Mouse (Mus musculus) adrenal gland (tissue): Measurements from ENCODE around the gene 9930104L06Rik.

Experiments
- intact Hi-C: fragments of 180-260 bp; cut with DNase I; formaldehyde crosslinking; loops from one replicate; pipeline ENCODE4 v1.15.1; 2025

Gene 9930104L06Rik

GRCm38 (mm10) chr4:124990325-124990724 lies 53.5 kb downstream of the 9930104L06Rik start:
- intact Hi-C loops, result no loop called here
